Mouse (Mus musculus): ENCODE data around the gene Acot7.

- TF ChIP-seq CTCF (IDR thresholded peaks at IDR 0.05; ENCODE audit: control insufficient read depth, insufficient read depth, low read length): no peak
- TF ChIP-seq POLR2A (IDR thresholded peaks at IDR 0.05; ENCODE audit: borderline replicate concordance, control insufficient read depth, low read depth, low read length): no peak
Observed at GRCm38 (mm10) chr4:152298836-152299235, 120.9 kb downstream of the Acot7 start.
